Mouse (Mus musculus): ENCODE measurements around the gene Megf11.

DNA sequence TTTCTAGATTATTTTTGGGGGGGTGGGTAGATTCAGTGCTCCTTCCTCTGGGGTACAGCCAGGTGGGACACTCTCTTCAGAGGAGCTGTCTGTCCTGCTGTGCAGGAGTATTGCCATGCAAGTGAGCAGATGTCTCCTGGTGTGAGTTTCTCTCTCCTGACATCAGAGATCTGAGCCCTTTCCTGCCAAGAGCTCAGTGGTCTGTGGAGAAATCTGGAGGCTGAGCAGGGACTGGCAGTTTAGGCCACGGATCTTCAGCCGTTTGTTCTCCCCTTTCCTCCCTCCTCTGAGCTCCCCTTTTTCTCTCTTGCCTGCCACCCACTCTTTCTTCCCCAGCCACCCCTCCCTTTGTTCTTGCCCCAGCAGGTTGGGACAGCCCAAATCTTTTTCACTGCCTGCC lies 264.5 kb downstream of the Megf11 start:
- TF ChIP-seq CTCF (IDR thresholded peaks at IDR 0.05 in 2 of 3, conservative IDR thresholded peaks at IDR 0.05 in 1 of 3; ENCODE audit: control insufficient read depth in 1 of 3, insufficient read depth in 1 of 3, low read depth in 2 of 3, low read length in 3 of 3, poor library complexity in 1 of 3, severe bottlenecking in 1 of 3) (no peak), ZC3H11A (IDR thresholded peaks at IDR 0.05; ENCODE audit: low read depth, low read length) (no peak), BHLHE40 (IDR thresholded peaks at IDR 0.05; ENCODE audit: borderline replicate concordance, low read depth, low read length) (no peak), ZMIZ1 (IDR thresholded peaks at IDR 0.05; ENCODE audit: low read depth, low read length) (no peak), RCOR1 (IDR thresholded peaks at IDR 0.05; ENCODE audit: low read depth, low read length) (no peak), TBP (IDR thresholded peaks at IDR 0.05; ENCODE audit: low read depth, low read length) (no peak), JUND (IDR thresholded peaks at IDR 0.05; ENCODE audit: low read depth, low read length) (no peak), SMC3 (IDR thresholded peaks at IDR 0.05; ENCODE audit: low read depth, low read length) (no peak), POLR2AphosphoS2 (IDR thresholded peaks at IDR 0.05; ENCODE audit: low read length) (no peak), POLR2A (IDR thresholded peaks at IDR 0.05; ENCODE audit: control insufficient read depth in 1 of 2, insufficient read depth in 1 of 2, low read depth in 1 of 2, low read length in 2 of 2, poor library complexity in 1 of 2) (no peak), GABPA (IDR thresholded peaks at IDR 0.05; ENCODE audit: low read depth, low read length) (no peak), ZKSCAN1 (IDR thresholded peaks at IDR 0.05; ENCODE audit: low read depth, low read length) (no peak)
